Mouse (Mus musculus): ENCODE results near the gene Nlgn1.

DNA sequence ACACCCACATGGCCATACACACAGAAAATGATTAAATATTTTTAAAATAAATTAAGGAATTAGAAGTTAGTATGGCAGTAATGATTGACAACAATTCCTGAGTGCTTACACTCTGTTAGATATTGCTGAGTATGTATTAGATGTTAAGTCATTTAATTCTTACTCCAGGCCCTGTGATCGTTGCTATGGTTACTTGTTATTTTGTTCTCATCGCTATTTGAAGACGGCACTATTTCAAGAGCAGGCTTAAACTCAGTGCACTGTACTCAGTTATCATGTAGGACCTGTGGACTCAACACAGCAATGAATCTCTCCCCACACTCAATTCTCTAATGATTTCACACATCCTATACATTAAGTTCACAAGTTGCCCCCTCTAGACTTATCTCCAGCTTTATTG, 672.0 kb downstream of the Nlgn1 start:
- TF ChIP-seq CTCF (IDR thresholded peaks at IDR 0.05; ENCODE audit: low read depth): no peak
- TF ChIP-seq EP300 (IDR thresholded peaks at IDR 0.05; ENCODE audit: low read depth): no peak

Data from liver, embryonic 14.5 days (tissue).